Comparison of ENCODE assay signal across 11 mouse cellular contexts in genomic region chr7:82773150-82773549, GRCm38 (mm10).
DNase-seq lines count a peak whose midpoint lies in the region; ATAC-seq lines count a peak whose summit lies in the region.
"Had no signal": no experiment of that assay in that cellular context is flagged by ENCODE, and none has a peak within 500 bp of the region (broad histone marks: within the 10 kb centered on the region; RNA-seq: fewer than 3 reads in every experiment).

No protein-coding gene starts in this region.

- peak; percentile 27 for DNase-seq in embryo, embryonic 10 days (ENCODE audit: low spot score)
- no peak for DNase-seq in embryo, embryonic 10.5 days (ENCODE audit: low spot score)
- DNase-seq in hindbrain, embryonic 14.5 days (ENCODE audit: low spot score): no peak
- peak; percentile 40 for DNase-seq in CD4-positive, CD25-positive, alpha-beta regulatory T cell, adult 2 months (ENCODE audit: low read depth, low spot score)
- DNase-seq in adrenal gland, postnatal 14 days: no peak
- no peak for DNase-seq in liver, embryonic 11.5 days (ENCODE audit: low spot score)
- DNase-seq: adrenal gland, adult 8-10 months; liver, embryonic 13.5 days; spleen, adult 18-20 months had no signal

- peaks cover 9% of the 10 kb centered on the region for H3K36me3 ChIP-seq in hindbrain, embryonic 13.5 days
- peaks cover 4% of the 10 kb centered on the region; the same call in 1 of the 2 replicates for H3K36me3 ChIP-seq in hindbrain, embryonic 14.5 days (replicated peaks; ENCODE audit: control insufficient read depth, insufficient read depth)
- no peaks in the 10 kb centered on the region for H3K36me3 ChIP-seq in intestine, embryonic 15.5 days
- peaks cover 4% of the 10 kb centered on the region; the same call in 1 of the 2 replicates for H3K36me3 ChIP-seq in liver, embryonic 11.5 days (ENCODE audit: control insufficient read depth, insufficient read depth, low read length)

- ATAC-seq in hindbrain, embryonic 13.5 days (ENCODE audit: low FRiP score): no peak
- no peak for ATAC-seq in hindbrain, embryonic 14.5 days (ENCODE audit: low FRiP score)
- ATAC-seq in intestine, embryonic 15.5 days: peak; percentile 34; the same call in 1 of the 2 replicates
- ATAC-seq in liver, embryonic 11.5 days (replicated peaks; ENCODE audit: low FRiP score): no peak

- H3K4me3 ChIP-seq in hindbrain, embryonic 13.5 days: no peak overlapping the region
- no peak overlapping the region for H3K4me3 ChIP-seq in hindbrain, embryonic 14.5 days (replicated peaks; ENCODE audit: low read length)
- H3K4me3 ChIP-seq in intestine, embryonic 15.5 days (replicated peaks): no peak overlapping the region
- H3K4me3 ChIP-seq in liver, embryonic 11.5 days (ENCODE audit: low read depth, low read length): no peak overlapping the region
- H3K4me3 ChIP-seq: liver, embryonic 13.5 days had no signal

- peaks cover 26% of the 10 kb centered on the region for H3K4me1 ChIP-seq in hindbrain, embryonic 13.5 days (replicated peaks)
- no peaks in the 10 kb centered on the region; the same call in 1 of the 2 replicates for H3K4me1 ChIP-seq in hindbrain, embryonic 14.5 days (replicated peaks; ENCODE audit: control insufficient read depth, insufficient read depth, low read length)
- H3K4me1 ChIP-seq in intestine, embryonic 15.5 days (replicated peaks): peaks cover 9% of the 10 kb centered on the region; the same call in 1 of the 2 replicates
- H3K4me1 ChIP-seq in liver, embryonic 11.5 days (replicated peaks; ENCODE audit: control insufficient read depth, insufficient read depth, low read length): 0 out of 2 replicates have a peak, but pooled peaks cover 2% of the 10 kb centered on the region
- H3K4me1 ChIP-seq: liver, embryonic 13.5 days had no signal

- H3K9ac ChIP-seq in hindbrain, embryonic 13.5 days: no peak overlapping the region; the same call in 1 of the 2 replicates
- H3K9ac ChIP-seq in hindbrain, embryonic 14.5 days: no peak overlapping the region
- peak overlapping the region; percentile 5; the same call in 1 of the 2 replicates for H3K9ac ChIP-seq in intestine, embryonic 15.5 days
- no peak overlapping the region for H3K9ac ChIP-seq in liver, embryonic 11.5 days (ENCODE audit: low read depth, low read length)
- H3K9ac ChIP-seq: liver, embryonic 13.5 days had no signal

- no peaks in the 10 kb centered on the region for H3K9me3 ChIP-seq in hindbrain, embryonic 13.5 days
- no peaks in the 10 kb centered on the region for H3K9me3 ChIP-seq in hindbrain, embryonic 14.5 days (ENCODE audit: control insufficient read depth, low read length)
- no peaks in the 10 kb centered on the region for H3K9me3 ChIP-seq in intestine, embryonic 15.5 days
- peaks cover 4% of the 10 kb centered on the region; the same call in 1 of the 2 replicates for H3K9me3 ChIP-seq in liver, embryonic 11.5 days (ENCODE audit: control insufficient read depth, low read length)
- H3K9me3 ChIP-seq: liver, embryonic 13.5 days had no signal

- H3K27ac ChIP-seq in hindbrain, embryonic 13.5 days: peak overlapping the region; percentile 46
- H3K27ac ChIP-seq in hindbrain, embryonic 14.5 days: no peak overlapping the region
- H3K27ac ChIP-seq in intestine, embryonic 15.5 days: peak overlapping the region; percentile 71
- H3K27ac ChIP-seq in liver, embryonic 11.5 days (ENCODE audit: low read depth, low read length): no peak overlapping the region
- H3K27ac ChIP-seq: liver, embryonic 13.5 days had no signal

- WGBS in hindbrain, embryonic 13.5 days: 63% methylated on average over 9 of the region's 9 CpGs
- 65% methylated on average over 9 of the region's 9 CpGs for WGBS in hindbrain, embryonic 14.5 days
- 35% methylated on average over 9 of the region's 9 CpGs for WGBS in intestine, embryonic 15.5 days
- 66% methylated on average over 9 of the region's 9 CpGs for WGBS in liver, embryonic 11.5 days

- H3K27me3 ChIP-seq in hindbrain, embryonic 13.5 days: no peaks in the 10 kb centered on the region
- H3K27me3 ChIP-seq in hindbrain, embryonic 14.5 days (ENCODE audit: control insufficient read depth, insufficient read depth, low read length): no peaks in the 10 kb centered on the region
- no peaks in the 10 kb centered on the region for H3K27me3 ChIP-seq in intestine, embryonic 15.5 days (replicated peaks)
- no peaks in the 10 kb centered on the region for H3K27me3 ChIP-seq in liver, embryonic 11.5 days (replicated peaks; ENCODE audit: control insufficient read depth, insufficient read depth, low read length)
- H3K27me3 ChIP-seq: liver, embryonic 13.5 days had no signal

- H3K4me2 ChIP-seq in hindbrain, embryonic 13.5 days: no peak overlapping the region
- H3K4me2 ChIP-seq in hindbrain, embryonic 14.5 days (replicated peaks): no peak overlapping the region
- no peak overlapping the region for H3K4me2 ChIP-seq in intestine, embryonic 15.5 days (replicated peaks)
- H3K4me2 ChIP-seq in liver, embryonic 11.5 days: no peak overlapping the region
- H3K4me2 ChIP-seq: liver, embryonic 13.5 days had no signal

Comparison
In these comparisons a context has a peak if more than half of its experiments do, and no peak if none do; other contexts are left out.
1. DNase-seq: peak in embryo, embryonic 10 days (single experiment) and CD4-positive, CD25-positive, alpha-beta regulatory T cell, adult 2 months (single experiment); none in embryo, embryonic 10.5 days (single experiment), hindbrain, embryonic 14.5 days (single experiment), adrenal gland, postnatal 14 days (single experiment) and liver, embryonic 11.5 days (single experiment).
2. H3K27ac ChIP-seq: peak in hindbrain, embryonic 13.5 days (single experiment) and intestine, embryonic 15.5 days (single experiment); none in hindbrain, embryonic 14.5 days (single experiment) and liver, embryonic 11.5 days (single experiment).